Mouse (Mus musculus) ES-E14 (cell line): ENCODE measurements around the gene Hadhb.

Source experiments
- CHD2 ChIP-seq: IDR thresholded peaks from 2 replicates; pipeline ENCODE4 v1.6.1; 2014; ENCODE audit warnings: mild to moderate bottlenecking, low read depth, low read length, inconsistent platforms
- HCFC1 ChIP-seq: IDR thresholded peaks from 2 replicates; pipeline ENCODE4 v1.6.1; 2012; ENCODE audit warnings: low read length, inconsistent platforms, borderline replicate concordance; ENCODE audit not compliant: insufficient read depth
- MAFK ChIP-seq: IDR thresholded peaks from 2 replicates; pipeline ENCODE4 v1.6.1; 2014; ENCODE audit warnings: mild to moderate bottlenecking, low read depth, low read length, inconsistent platforms; ENCODE audit not compliant: insufficient read depth
- ZC3H11A ChIP-seq: IDR thresholded peaks from 2 replicates; pipeline ENCODE4 v1.6.1; 2012; ENCODE audit warnings: low read depth, mild to moderate bottlenecking, inconsistent platforms, low read length, borderline replicate concordance
- ZNF384 ChIP-seq: IDR thresholded peaks from 2 replicates; pipeline ENCODE4 v1.6.1; 2012; ENCODE audit warnings: low read depth, low read length, inconsistent platforms

GRCm38 (mm10) chr5:30109899-30110298, 45.1 kb upstream of the Hadhb start:
- TF ChIP-seq ZNF384 (no peak), CHD2 (no peak), HCFC1 (no peak), ZC3H11A (no peak), MAFK (no peak)
